Mouse (Mus musculus): ENCODE data around the gene Gm3238. TPM values are rescaled to one million over a fixed set of nuclear protein-coding genes. Genes with fewer than 3 reads are reported as not detected.

The Gm3238 gene
- polyA plus RNA-seq, 1 experiment from 2014 or later = not detected

DNA sequence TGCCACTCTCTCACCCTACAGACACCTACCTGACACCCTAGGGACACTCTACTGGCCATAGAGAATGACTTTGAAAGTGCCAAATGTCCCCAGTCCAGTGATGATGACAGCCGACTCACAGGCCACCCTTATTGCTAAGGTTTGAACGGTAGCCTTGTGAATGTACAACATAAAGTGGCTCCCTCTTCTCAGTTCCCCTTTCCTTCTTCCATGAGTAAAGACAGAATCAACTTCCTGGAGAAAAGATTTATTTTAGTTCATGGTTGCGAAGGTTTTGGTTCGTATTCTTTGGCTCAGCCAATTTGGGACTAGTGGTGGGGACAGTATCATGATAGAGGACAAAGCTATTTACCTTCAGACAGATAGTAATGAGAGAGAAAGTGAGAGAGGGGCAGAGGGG is 32.2 kb downstream of the Gm3238 start:
- Histone ChIP-seq H3K9ac (no peak overlapping the region), H3K9me3 (no peaks in the 10 kb centered on the region), H3K4me1 (no peaks in the 10 kb centered on the region), H3K27ac (no peak overlapping the region), H3K27me3 (no peaks in the 10 kb centered on the region), H3K36me3 (no peaks in the 10 kb centered on the region), H3K4me2 (no peak overlapping the region), H3K4me3 (no peak overlapping the region)
- 76% methylated on average over 4 of the region's 4 CpGs for WGBS
- ATAC-seq (ENCODE audit: borderline replicate concordance, extremely low read depth, low FRiP score, low TSS enrichment) = no peak

DNA sequence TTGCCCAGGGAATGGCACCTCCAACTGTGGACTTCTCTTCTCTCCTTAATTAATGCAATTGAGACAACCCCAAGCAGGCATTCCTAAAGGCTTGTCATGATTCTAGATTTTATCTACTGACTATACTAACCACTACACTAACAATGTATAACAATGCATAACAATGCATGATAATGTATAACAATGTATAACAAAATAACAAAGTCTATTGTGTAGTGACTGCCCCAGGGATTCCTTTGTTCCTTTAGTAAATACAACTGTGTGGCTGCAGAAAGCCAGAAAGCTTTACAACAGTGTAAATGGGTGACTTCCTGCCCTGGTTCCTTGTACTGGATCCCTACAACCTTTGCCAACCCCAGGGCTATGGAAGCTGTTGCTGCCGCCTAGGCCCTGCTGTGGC is 35.2 kb downstream of the Gm3238 start:
- Histone ChIP-seq H3K27me3 (no peaks in the 10 kb centered on the region), H3K27ac (no peak overlapping the region), H3K4me3 (no peak overlapping the region), H3K4me1 (no peaks in the 10 kb centered on the region), H3K36me3 (no peaks in the 10 kb centered on the region), H3K4me2 (no peak overlapping the region), H3K9ac (no peak overlapping the region), H3K9me3 (no peaks in the 10 kb centered on the region)
- 82% methylated on average over 1 of the region's 1 CpGs for WGBS
- no peak for ATAC-seq (ENCODE audit: borderline replicate concordance, extremely low read depth, low FRiP score, low TSS enrichment)

- Histone ChIP-seq H3K27ac (no peak overlapping the region), H3K36me3 (no peaks in the 10 kb centered on the region), H3K27me3 (no peaks in the 10 kb centered on the region), H3K4me3 (no peak overlapping the region), H3K4me2 (no peak overlapping the region), H3K4me1 (no peaks in the 10 kb centered on the region), H3K9me3 (no peaks in the 10 kb centered on the region), H3K9ac (no peak overlapping the region)
- WGBS = 40% methylated on average over 4 of the region's 4 CpGs
- no peak for ATAC-seq (ENCODE audit: borderline replicate concordance, extremely low read depth, low FRiP score, low TSS enrichment)
These were observed 41.9 kb downstream of the Gm3238 start for GRCm38 (mm10) chr10:77729241-77729640.

- ATAC-seq (ENCODE audit: borderline replicate concordance, extremely low read depth, low FRiP score, low TSS enrichment) = no peak
- H3K4me3 ChIP-seq = no peak overlapping the region
- no peak overlapping the region for H3K4me2 ChIP-seq
- no peaks in the 10 kb centered on the region for H3K9me3 ChIP-seq
- H3K27me3 ChIP-seq = no peaks in the 10 kb centered on the region
- H3K4me1 ChIP-seq = no peaks in the 10 kb centered on the region
- H3K27ac ChIP-seq = no peak overlapping the region
- H3K36me3 ChIP-seq = no peaks in the 10 kb centered on the region
- WGBS = 54% methylated on average over 4 of the region's 4 CpGs
- no peak overlapping the region for H3K9ac ChIP-seq
These were observed 42.8 kb downstream of the Gm3238 start for GRCm38 (mm10) chr10:77728280-77728679.

DNA sequence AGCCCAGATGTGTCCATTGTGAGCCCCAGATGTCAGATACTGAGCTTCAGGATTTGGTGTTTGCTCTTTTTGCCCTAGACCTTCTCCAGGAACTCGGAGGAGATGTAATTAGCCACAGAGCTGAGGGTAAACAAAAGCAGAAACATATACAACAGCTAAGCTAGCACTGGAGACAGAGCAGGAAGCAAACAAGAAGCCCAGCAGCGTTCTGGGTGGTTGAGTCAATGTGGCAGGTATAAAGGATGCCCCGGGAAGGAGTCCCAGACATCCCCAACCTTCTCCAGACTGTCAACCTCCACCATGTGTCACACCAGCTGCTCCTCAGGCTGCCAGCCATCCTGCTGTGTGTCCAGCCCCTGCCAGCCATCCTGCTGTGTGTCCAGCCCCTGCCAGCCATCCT is 44.9 kb downstream of the Gm3238 start, which contains the start of gene Gm10100:
Gene Gm10100 (plus strand): TSS at position 301 of the 400 bp plus-strand sequence.
- Histone ChIP-seq H3K27ac (no peak within 1 kb of the TSS), H3K36me3 (no peaks in the 10 kb centered on the region), H3K9me3 (no peaks in the 10 kb centered on the region), H3K4me3 (no peak within 1 kb of the TSS), H3K27me3 (no peaks in the 10 kb centered on the region), H3K4me2 (no peak within 1 kb of the TSS), H3K4me1 (no peaks in the 10 kb centered on the region), H3K9ac (no peak within 1 kb of the TSS)
- 17% methylated on average over 3 of the region's 3 CpGs for WGBS
- ATAC-seq (ENCODE audit: borderline replicate concordance, extremely low read depth, low FRiP score, low TSS enrichment) = no peak

DNA sequence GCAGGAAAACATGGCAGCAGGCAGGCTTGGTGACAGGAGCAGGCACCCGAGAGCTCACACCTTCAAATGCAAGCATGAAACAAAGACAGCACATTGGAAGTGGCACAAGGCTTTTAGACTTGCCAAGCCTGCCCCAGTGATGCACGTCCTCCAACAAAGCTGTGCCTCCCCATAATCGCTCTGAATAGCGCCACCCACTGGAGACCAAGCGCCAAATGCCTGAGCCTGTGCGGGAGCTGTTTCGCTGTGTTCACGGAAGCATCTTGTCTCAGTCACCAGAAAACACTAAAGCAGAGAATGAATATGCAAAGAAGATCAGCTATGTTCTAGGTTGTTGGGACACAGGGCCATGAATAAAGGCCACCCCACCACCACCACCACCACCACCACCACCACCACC is 46.3 kb downstream of the Gm3238 start:
- Histone ChIP-seq H3K4me3 (no peak overlapping the region), H3K4me1 (no peaks in the 10 kb centered on the region), H3K9me3 (no peaks in the 10 kb centered on the region), H3K9ac (no peak overlapping the region), H3K36me3 (no peaks in the 10 kb centered on the region), H3K27me3 (no peaks in the 10 kb centered on the region), H3K4me2 (no peak overlapping the region), H3K27ac (no peak overlapping the region)
- 72% methylated on average over 8 of the region's 8 CpGs for WGBS
- no peak for ATAC-seq (ENCODE audit: borderline replicate concordance, extremely low read depth, low FRiP score, low TSS enrichment)

Other genes with a start within 250 kb of the Gm3238 start
- 3.7 and 5.3 TPM in 2 replicates for gene Itgb2, start 241.1 kb downstream of the Gm3238 start, polyA plus RNA-seq (2015; fragmentation: Nextera tagmentation; extraction: Ambion mirVana)
- 118 and 122 TPM in 2 replicates for gene Pttg1ip, start 189.6 kb downstream of the Gm3238 start, polyA plus RNA-seq (2015; fragmentation: Nextera tagmentation; extraction: Ambion mirVana)
- 350 and 361 TPM in 2 replicates for gene Sumo3, start 165.2 kb downstream of the Gm3238 start, polyA plus RNA-seq (2015; fragmentation: Nextera tagmentation; extraction: Ambion mirVana)
- gene Gm49325, start 165.1 kb downstream of the Gm3238 start, polyA plus RNA-seq (2015; fragmentation: Nextera tagmentation; extraction: Ambion mirVana) = 0.99 and 1.9 TPM in 2 replicates
- 73.8 and 74.3 TPM in 2 replicates for gene Ube2g2, start 149.1 kb downstream of the Gm3238 start, polyA plus RNA-seq (2015; fragmentation: Nextera tagmentation; extraction: Ambion mirVana)
- 0.08 and 0.19 TPM in 2 replicates for gene Tspear, start 84.8 kb downstream of the Gm3238 start, polyA plus RNA-seq (2015; fragmentation: Nextera tagmentation; extraction: Ambion mirVana)
- gene Gm19402, start 80.6 kb downstream of the Gm3238 start, polyA plus RNA-seq (2015; fragmentation: Nextera tagmentation; extraction: Ambion mirVana) = not detected in 2 replicates
- not detected in 2 replicates for gene Gm9508, start 74.1 kb downstream of the Gm3238 start, polyA plus RNA-seq (2015; fragmentation: Nextera tagmentation; extraction: Ambion mirVana)
- not detected in 2 replicates for gene Gm10272, start 64.7 kb downstream of the Gm3238 start, polyA plus RNA-seq (2015; fragmentation: Nextera tagmentation; extraction: Ambion mirVana)
- not detected in 2 replicates for gene Gm10024, start 59.9 kb downstream of the Gm3238 start, polyA plus RNA-seq (2015; fragmentation: Nextera tagmentation; extraction: Ambion mirVana)
- gene Gm10142, start 55.5 kb downstream of the Gm3238 start, polyA plus RNA-seq (2015; fragmentation: Nextera tagmentation; extraction: Ambion mirVana) = not detected in 2 replicates
- not detected in 2 replicates for gene Krtap12-1, start 50.7 kb downstream of the Gm3238 start, polyA plus RNA-seq (2015; fragmentation: Nextera tagmentation; extraction: Ambion mirVana)
- not detected in 2 replicates for gene Gm10100, start 44.8 kb downstream of the Gm3238 start, polyA plus RNA-seq (2015; fragmentation: Nextera tagmentation; extraction: Ambion mirVana)
- not detected in 2 replicates for gene Gm18596, start 28.7 kb downstream of the Gm3238 start, polyA plus RNA-seq (2015; fragmentation: Nextera tagmentation; extraction: Ambion mirVana)
- not detected in 2 replicates for gene Gm9736, start 20.0 kb downstream of the Gm3238 start, polyA plus RNA-seq (2015; fragmentation: Nextera tagmentation; extraction: Ambion mirVana)
- not detected in 2 replicates for gene Gm3233, start 11.6 kb downstream of the Gm3238 start, polyA plus RNA-seq (2015; fragmentation: Nextera tagmentation; extraction: Ambion mirVana)
- gene Gm7138, start 5.6 kb upstream of the Gm3238 start, polyA plus RNA-seq (2015; fragmentation: Nextera tagmentation; extraction: Ambion mirVana) = not detected in 2 replicates
- not detected in 2 replicates for gene Gm3250, start 11.2 kb upstream of the Gm3238 start, polyA plus RNA-seq (2015; fragmentation: Nextera tagmentation; extraction: Ambion mirVana)
- not detected in 2 replicates for gene Gm7137, start 16.9 kb upstream of the Gm3238 start, polyA plus RNA-seq (2015; fragmentation: Nextera tagmentation; extraction: Ambion mirVana)
- not detected in 2 replicates for gene Gm9639, start 23.8 kb upstream of the Gm3238 start, polyA plus RNA-seq (2015; fragmentation: Nextera tagmentation; extraction: Ambion mirVana)
- not detected in 2 replicates for gene Gm19668, start 27.8 kb upstream of the Gm3238 start, polyA plus RNA-seq (2015; fragmentation: Nextera tagmentation; extraction: Ambion mirVana)
- gene Gm9507, start 40.5 kb upstream of the Gm3238 start, polyA plus RNA-seq (2015; fragmentation: Nextera tagmentation; extraction: Ambion mirVana) = not detected in 2 replicates
- gene Gm2696, start 43.4 kb upstream of the Gm3238 start, polyA plus RNA-seq (2015; fragmentation: Nextera tagmentation; extraction: Ambion mirVana) = not detected in 2 replicates
- gene Krtap10-4, start 55.8 kb upstream of the Gm3238 start, polyA plus RNA-seq (2015; fragmentation: Nextera tagmentation; extraction: Ambion mirVana) = not detected in 2 replicates
- gene Krtap10-10, start 64.6 kb upstream of the Gm3238 start, polyA plus RNA-seq (2015; fragmentation: Nextera tagmentation; extraction: Ambion mirVana) = not detected in 2 replicates
- gene Gm36176, start 75.5 kb upstream of the Gm3238 start, polyA plus RNA-seq (2015; fragmentation: Nextera tagmentation; extraction: Ambion mirVana) = not detected in 2 replicates
- not detected in 2 replicates for gene Gm10318, start 81.5 kb upstream of the Gm3238 start, polyA plus RNA-seq (2015; fragmentation: Nextera tagmentation; extraction: Ambion mirVana)
- gene Gm3285, start 90.7 kb upstream of the Gm3238 start, polyA plus RNA-seq (2015; fragmentation: Nextera tagmentation; extraction: Ambion mirVana) = not detected in 2 replicates
- gene Lrrc3, start 131.2 kb upstream of the Gm3238 start, polyA plus RNA-seq (2015; fragmentation: Nextera tagmentation; extraction: Ambion mirVana) = 4.5 TPM in 2 replicates
- 0.72 and 1.6 TPM in 2 replicates for gene Trpm2, start 199.2 kb upstream of the Gm3238 start, polyA plus RNA-seq (2015; fragmentation: Nextera tagmentation; extraction: Ambion mirVana)
- gene 1810043G02Rik, start 207.2 kb upstream of the Gm3238 start, polyA plus RNA-seq (2015; fragmentation: Nextera tagmentation; extraction: Ambion mirVana) = 25.4 and 25.6 TPM in 2 replicates
- gene Pfkl, start 238.8 kb upstream of the Gm3238 start, polyA plus RNA-seq (2015; fragmentation: Nextera tagmentation; extraction: Ambion mirVana) = 171 and 179 TPM in 2 replicates